ENCODE assay signal across 14 mouse cellular contexts in the genomic region with DNA sequence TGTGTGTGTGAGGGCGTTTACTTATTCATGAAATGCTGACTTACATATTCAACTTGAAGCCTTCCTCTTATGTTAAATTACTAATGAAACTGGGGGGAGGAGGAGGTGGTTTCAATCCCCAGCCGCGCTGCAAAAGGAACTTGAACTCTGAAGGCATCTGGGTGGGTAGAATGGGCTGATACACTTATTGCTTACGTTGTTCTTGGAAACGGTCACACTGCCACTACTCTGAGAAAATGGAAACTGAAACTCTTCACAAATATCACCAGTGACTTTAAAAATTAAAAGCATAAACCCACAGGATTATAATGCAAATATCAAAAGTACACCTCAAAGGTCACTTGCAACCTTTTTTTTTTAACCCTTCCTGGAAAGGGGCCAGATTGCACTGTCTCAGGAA. TPM values are rescaled to one million over a fixed set of nuclear protein-coding genes. Genes with fewer than 3 reads are reported as not detected.
DNase-seq lines count a peak whose midpoint lies in the region; ATAC-seq lines count a peak whose summit lies in the region.
"Had no signal": no experiment of that assay in that cellular context is flagged by ENCODE, and none has a peak within 500 bp of the region (broad histone marks: within the 10 kb centered on the region; RNA-seq: fewer than 3 reads in every experiment).

No protein-coding gene starts in this region.

- ATAC-seq in heart, embryonic 15.5 days (replicated peaks; ENCODE audit: insufficient number of reproducible peaks, insufficient read depth, low FRiP score, low read depth) = no peak
- peak; percentile 53 for ATAC-seq in inflammation-experienced regulatory T-cells, adult 6 months
- no peak for ATAC-seq in cerebellum, adult (ENCODE audit: insufficient number of reproducible peaks, low FRiP score, low TSS enrichment)
- ATAC-seq: forebrain, postnatal 0 days had no signal

- no peak overlapping the region for H3K4me3 ChIP-seq in heart, embryonic 15.5 days
- H3K4me3 ChIP-seq: neural tube, embryonic 12.5 days had no signal

- no peak overlapping the region for H3K9ac ChIP-seq in heart, embryonic 15.5 days
- H3K9ac ChIP-seq: forebrain, postnatal 0 days; neural tube, embryonic 12.5 days had no signal

- H3K4me2 ChIP-seq in heart, embryonic 15.5 days = no peak overlapping the region
- H3K4me2 ChIP-seq: neural tube, embryonic 12.5 days had no signal

- peak overlapping the region; percentile 78 for H3K27ac ChIP-seq in heart, embryonic 15.5 days
- H3K27ac ChIP-seq: neural tube, embryonic 12.5 days had no signal

- H3K27me3 ChIP-seq in heart, embryonic 15.5 days = no peaks in the 10 kb centered on the region
- H3K27me3 ChIP-seq: neural tube, embryonic 12.5 days had no signal

- no peaks in the 10 kb centered on the region for H3K9me3 ChIP-seq in heart, embryonic 15.5 days (replicated peaks)
- H3K9me3 ChIP-seq: neural tube, embryonic 12.5 days had no signal

- H3K4me1 ChIP-seq in heart, embryonic 15.5 days (replicated peaks) = peaks cover 82% of the 10 kb centered on the region

- no peak for DNase-seq in heart, adult 9 months (ENCODE audit: low spot score in 2 of 2)
- peak; percentile 30 for DNase-seq in thymus, postnatal 4 days
- DNase-seq in thymus, postnatal 25 days = no peak
- no peak for DNase-seq in right cerebral cortex, postnatal 4 days
- DNase-seq: adrenal gland, postnatal 10 days; forebrain, postnatal 0 days; gastrocnemius, postnatal 36 days; left cerebral cortex, postnatal 4 days; spleen, adult 18-20 months; thymus, adult 2 months had no signal

- WGBS in heart, embryonic 15.5 days = 45% methylated on average over 5 of the region's 5 CpGs

- H3K36me3 ChIP-seq in heart, embryonic 15.5 days = no peaks in the 10 kb centered on the region
- H3K36me3 ChIP-seq: neural tube, embryonic 12.5 days had no signal

RNA-seq across cellular contexts. Expression of a gene that starts 37.5 kb away (rescaled TPM):
- 54.8 and 66.2 TPM in 2 replicates for polyA plus RNA-seq in heart, embryonic 15.5 days (2015; fragmentation: Nextera tagmentation; extraction: Ambion mirVana)
- polyA plus RNA-seq in inflammation-experienced regulatory T-cells, adult 6 months (2017; shearing (Covaris generic)) = 10 to 100 TPM; 18.2 to 26.0 (median 18.6) TPM
